Mouse (Mus musculus): ENCODE data around the gene Sox15. TPM values are rescaled to one million over a fixed set of nuclear protein-coding genes. Genes with fewer than 3 reads are reported as not detected.

Sox15 gene
- total RNA-seq, 2 experiments from 2014 or later, result not detected

- intact Hi-C loops (cut with DNase I), result no loop called here
- DNase-seq, result peak; percentile 100
Measured at GRCm38 (mm10) chr11:69632284-69633089, 22.6 kb upstream of the Sox15 start, which contains the start of gene Fxr2. Fxr2 (plus strand) TSS chr11:69632990.

DNA sequence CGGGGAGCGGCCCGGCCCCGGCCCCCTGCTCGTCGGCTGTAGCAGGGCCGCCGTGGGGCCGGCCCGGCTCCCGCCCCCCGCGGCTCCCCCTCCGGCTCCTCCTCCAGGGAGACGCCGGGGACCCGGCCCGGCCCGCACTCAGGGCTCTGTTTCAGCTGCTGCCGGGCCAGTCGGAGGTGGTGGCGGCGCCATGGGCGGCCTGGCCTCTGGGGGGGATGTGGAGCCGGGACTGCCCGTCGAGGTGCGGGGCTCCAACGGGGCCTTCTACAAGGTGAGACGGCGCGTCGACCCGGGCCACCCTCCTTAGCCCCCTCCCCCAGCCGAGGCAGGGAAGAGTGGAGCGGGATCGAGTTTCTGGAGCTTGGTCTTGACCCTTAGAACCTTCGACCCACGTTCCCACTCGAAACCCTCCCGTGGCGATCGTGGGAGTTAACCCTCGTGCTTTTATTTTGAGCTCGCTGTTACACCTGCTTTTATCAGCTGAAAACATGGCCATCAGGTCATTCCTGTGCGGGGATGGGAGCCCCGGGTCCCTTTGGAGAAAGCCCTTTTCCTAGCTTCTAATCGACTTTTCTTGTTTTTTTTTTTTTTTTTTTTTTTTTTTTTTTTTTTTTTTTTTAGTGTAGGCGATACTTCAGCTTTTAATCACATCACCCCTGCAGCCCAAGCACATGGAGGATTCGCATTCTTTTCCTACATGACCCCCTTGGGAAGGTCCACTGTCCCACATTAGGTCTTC lies 21.8 kb upstream of the Sox15 start:
- intact Hi-C loops (cut with DNase I), result no loop called here
- peak in 1 of 2 experiments; percentile 60 for DNase-seq

DNA sequence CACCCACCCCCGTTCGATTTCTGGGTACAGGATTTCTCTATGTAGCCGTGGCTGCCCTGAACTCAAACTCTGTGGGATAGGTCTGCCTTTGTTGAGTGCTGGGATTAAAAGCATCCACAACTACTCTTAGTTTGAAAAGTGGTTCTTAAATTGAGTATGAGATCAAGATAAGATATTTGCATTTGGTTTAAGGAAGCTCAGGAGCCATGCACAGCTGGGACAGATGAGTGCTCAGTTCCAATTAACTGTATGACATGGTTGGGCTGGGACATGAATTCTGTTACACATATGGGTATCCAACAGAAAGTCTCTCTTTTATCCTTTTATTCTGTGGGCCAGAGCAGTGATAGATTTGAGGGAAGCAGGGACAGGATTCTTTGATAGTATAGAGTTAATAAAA lies 19.6 kb upstream of the Sox15 start:
- intact Hi-C loops (cut with DNase I), result no loop called here
- DNase-seq, result no peak

GRCm38 (mm10) chr11:69645860-69646259 lies 9.3 kb upstream of the Sox15 start:
- intact Hi-C loops (cut with DNase I), result no loop called here
- DNase-seq, result no peak

- intact Hi-C loops (cut with DNase I), result loop anchor here (10.0 kb wide), 1 partner anchor 221 kb away; the partner anchor contains the start of gene Tmem95
Measured at GRCm38 (mm10) chr11:69653399-69653798, 1.7 kb upstream of the Sox15 start.

GRCm38 (mm10) chr11:69654760-69655159 lies 354 bp upstream of the Sox15 start:
- DNase-seq, result no peak
- intact Hi-C loops (cut with DNase I), result loop anchor here (10.0 kb wide), 1 partner anchor 220 kb away; the partner anchor contains the start of gene Tmem95

More at GRCm38 (mm10) chr11:69653399-69653798, 1.7 kb upstream of the Sox15 start:
- DNase-seq, result no peak

DNA sequence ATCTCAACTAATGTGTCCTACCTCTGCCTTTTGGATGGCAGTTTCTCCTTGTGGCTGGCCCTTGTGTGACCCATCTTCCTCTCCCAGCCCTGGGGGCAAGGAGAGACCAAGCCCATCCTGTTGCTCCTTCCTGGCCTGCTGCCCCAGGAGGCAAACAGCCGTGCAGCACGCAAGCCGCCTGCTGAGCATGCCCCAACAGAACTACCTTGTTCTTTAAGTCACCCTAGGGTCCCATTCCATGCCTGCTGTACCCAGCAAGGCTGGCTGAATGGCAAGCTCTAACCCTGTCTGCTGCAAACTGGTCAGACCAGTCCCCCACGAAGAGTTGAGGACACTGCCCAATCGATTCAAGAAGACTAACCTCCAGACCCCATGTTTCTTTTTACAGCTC lies 946 bp downstream of the Sox15 start:
- intact Hi-C loops (cut with DNase I), result loop anchor here (2.0 to 10.0 kb wide), 2 partner anchors 25 to 219 kb away; partner anchors contain the start of gene Tmem95
- DNase-seq, result no peak

DNA sequence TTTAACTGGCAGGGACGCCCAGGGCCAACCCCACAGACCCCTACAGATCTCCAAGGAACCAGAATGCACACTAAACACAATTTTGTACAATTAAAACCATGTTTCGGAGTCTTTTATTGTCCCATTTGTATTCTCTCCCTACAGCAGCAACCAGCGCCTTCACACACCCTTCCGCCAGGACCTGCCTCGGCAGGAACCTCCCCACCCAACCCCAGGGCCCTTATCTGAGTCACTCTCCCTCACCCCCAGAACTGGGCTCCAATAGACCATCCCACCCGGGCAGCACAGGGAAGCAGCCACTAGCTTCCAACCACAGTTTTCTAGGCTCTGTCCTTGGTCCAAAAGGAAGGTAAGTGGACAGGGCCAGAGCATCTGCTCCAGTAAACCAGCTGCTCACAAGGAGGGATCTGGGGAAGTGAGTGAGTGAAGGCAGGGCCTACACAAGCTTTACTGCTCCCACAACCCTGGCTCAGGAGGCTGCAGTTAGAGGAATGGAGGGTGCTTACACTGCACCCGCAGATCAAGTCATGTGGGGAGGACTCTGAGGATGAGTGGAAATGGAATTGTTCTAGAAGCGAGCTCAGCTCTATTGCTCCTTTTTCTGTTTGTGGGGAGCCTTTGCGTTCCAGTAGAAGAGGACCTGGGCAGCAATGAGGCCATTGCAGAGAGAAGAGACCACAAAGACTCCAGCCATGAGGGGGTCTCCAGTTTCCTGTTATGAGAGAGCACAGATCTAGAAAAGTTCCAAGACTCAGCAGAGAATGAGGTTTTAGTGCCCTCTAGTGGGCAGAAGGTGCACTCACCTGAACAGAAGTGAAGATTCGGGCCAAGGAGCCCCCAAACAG lies 1.7 kb downstream of the Sox15 start:
- no peak for DNase-seq
- intact Hi-C loops (cut with DNase I), result loop anchor here (2.0 to 10.0 kb wide), 2 partner anchors 26 to 218 kb away; partner anchors contain the start of gene Tmem95

DNA sequence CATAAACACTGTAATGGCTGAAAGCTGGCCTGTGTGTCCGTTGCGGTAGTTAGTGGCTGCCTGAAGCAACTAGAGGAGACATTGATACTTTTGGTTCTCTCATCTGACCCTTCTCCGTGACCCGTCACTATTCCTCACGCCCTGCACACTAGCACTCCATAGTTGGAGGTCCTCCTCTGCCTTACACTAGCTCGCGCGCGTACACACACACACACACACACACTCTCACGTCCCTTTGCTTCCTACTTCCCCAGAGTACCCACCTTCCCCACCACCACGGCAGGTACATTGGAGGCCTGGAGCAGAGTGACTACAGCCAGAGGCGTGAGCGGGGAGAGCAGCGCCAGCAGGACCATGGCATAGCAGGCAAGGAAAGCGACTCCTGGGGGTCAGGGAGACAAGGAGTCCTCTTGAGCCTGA lies 2.4 kb downstream of the Sox15 start:
- no peak for DNase-seq
- intact Hi-C loops (cut with DNase I), result loop anchor here (2.0 to 10.0 kb wide), 2 partner anchors 27 to 217 kb away; partner anchors contain the start of gene Tmem95

DNA sequence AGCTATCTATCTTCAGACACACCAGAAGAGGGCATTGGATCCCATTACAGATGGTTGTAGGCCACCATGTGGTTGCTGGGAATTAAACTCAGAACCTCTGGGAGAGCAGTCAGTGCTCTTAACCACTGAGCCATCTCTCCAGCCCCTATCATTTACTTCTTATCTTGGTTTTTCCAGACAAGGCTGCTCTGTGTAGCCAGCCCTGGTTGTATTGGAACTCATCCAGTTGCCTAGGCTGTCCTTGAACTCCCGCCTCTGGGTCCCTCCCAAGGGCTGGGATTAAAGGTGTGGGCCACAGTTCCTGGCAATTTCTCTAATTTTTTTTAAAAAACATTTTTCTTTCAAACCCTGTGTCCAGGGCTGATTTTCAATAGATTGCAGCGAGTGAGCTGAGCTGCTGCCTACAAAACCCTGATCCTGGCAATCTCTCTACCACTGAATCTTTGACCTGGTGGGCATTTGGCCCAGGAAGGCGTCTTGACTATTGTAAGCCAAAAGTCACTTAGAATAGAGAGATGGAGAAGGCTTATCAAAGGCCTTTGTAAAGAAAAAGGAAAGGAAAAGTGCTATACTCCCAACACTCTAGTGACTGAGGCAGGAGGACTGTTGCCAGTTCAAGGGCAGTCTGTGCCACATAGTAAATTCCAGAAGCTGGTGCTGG lies 6.2 kb downstream of the Sox15 start:
- intact Hi-C loops (cut with DNase I), result no loop called here
- DNase-seq, result no peak

DNA sequence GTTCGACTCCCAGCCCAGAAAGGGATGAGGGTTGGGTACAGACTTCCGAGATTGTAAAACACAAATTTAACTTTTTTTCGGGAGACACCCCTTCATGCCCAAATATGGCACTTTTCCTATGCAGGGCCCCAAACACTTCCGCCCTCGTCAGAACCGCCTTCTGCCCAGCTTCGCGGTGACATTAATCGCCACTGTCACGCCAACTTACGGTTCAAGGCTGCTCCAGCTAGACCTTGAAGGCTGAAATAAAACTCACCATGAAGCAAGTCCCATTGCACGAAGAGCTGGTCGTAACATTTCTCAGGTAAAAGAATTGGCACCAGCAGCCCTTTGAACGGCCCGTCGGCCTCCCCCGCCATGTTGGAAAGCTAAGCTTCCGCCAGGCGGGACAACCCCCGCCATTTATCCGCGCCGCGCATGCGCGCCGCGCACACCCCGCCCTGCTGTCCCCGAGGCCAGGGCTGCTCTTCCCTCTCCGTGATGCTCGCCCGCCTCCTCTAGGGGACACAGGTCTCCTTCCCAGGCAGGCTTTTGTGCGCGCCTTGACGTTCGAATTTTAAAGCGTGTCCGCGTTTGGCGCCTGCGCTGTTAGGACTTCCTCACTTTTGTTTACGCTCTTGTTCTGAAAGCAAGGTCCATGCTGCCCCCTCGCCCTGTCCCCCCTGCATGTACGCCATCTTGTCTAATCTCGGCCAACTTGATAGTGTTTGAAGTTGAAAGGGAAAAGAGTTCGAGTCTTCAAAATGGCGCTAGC lies 7.3 kb downstream of the Sox15 start, which contains the start of gene Mpdu1:
Mpdu1 (minus strand) TSS at position 430 of the 754 bp plus-strand sequence.
- peak; percentile 90 to 91 for DNase-seq
- intact Hi-C loops (cut with DNase I), result no loop called here

- intact Hi-C loops (cut with DNase I), result no loop called here
- no peak for DNase-seq
Measured at GRCm38 (mm10) chr11:69662967-69663671, 8.0 kb downstream of the Sox15 start.

GRCm38 (mm10) chr11:69663795-69664194 lies 8.7 kb downstream of the Sox15 start:
- no peak for DNase-seq
- intact Hi-C loops (cut with DNase I), result no loop called here

DNA sequence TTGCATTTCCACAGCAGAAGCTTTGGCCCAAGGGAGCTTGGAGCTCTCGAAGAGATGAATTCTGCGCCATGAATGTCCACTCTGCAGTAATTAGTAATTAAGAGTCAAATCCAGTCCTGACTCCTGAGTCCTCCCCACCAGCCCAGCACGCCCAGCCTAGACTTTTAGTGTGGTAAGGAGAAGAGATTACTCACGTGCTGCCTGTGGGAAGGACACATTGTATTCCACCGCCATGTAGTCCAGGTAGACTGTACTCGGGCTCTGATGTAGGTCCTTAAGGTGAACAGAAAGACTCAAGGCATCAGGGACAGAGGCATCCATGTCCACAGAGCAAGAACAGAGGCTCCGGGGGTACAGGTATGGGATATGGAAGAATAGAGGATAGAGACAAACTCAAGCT lies 9.7 kb downstream of the Sox15 start:
- DNase-seq, result no peak
- intact Hi-C loops (cut with DNase I), result no loop called here

- no peak for DNase-seq
- intact Hi-C loops (cut with DNase I), result no loop called here
Measured at GRCm38 (mm10) chr11:69665457-69665960, 10.4 kb downstream of the Sox15 start.

DNA sequence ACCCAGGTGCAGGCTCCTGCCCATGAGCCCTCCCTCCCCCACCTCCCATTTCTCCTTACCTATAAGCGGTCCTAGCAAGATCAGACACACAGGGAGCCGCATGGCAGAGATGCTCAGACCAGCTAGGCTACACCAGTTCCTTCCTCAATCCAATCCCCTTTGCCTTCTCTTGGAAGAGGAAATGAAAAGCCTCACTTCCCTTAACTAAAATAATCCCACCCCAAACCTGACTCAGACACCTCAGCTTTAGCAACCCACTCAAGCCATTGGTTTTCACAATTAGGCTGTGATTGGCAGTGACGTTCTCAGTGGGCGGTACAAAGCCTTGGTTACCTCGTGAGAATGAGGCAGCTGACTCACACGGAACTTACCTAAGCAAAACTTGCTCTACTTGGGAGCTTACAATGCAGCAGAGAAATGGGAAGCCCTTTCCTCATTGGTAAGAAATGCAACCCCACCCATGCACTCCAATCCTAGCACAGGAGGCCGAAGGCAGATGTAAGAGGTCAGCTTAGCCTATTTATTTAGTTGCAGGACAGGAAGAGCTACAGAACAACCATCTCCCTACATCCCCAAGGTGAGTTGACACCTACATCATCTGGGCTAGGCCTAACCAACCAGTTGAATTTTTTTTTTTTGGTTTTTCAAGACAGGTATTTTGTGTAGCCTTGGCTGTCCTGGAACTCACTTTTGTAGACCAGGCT lies 11.0 kb downstream of the Sox15 start, which contains the start of gene Cd68:
Cd68 (minus strand) TSS at position 193 of the 704 bp plus-strand sequence.
- DNase-seq, result no peak
- intact Hi-C loops (cut with DNase I), result no loop called here

DNA sequence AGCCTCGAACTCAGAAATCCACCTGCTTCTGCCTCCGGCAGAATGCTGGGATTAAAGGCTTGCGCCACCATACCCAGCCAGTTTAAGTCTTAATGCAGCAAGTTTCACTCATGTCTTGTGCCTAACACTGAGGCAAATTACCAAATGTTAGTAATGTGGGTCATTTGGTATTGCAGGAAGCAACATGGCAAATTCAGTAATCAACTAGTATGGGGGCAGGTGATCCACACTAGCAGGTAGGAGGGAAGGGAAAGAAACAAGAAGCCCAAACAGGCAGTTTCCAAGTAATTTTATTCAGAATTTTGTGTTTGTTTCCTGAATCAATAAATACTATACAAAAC lies 11.5 kb downstream of the Sox15 start:
- intact Hi-C loops (cut with DNase I), result no loop called here
- no peak for DNase-seq
